Mouse (Mus musculus): ENCODE measurements at regions not wholly inside any gene's neighbourhood (a gene's known extent, or its start where the extent isn't known, plus 50 kb on each side); places are given as distances from the start of the nearest gene placed in this dataset.

DNA sequence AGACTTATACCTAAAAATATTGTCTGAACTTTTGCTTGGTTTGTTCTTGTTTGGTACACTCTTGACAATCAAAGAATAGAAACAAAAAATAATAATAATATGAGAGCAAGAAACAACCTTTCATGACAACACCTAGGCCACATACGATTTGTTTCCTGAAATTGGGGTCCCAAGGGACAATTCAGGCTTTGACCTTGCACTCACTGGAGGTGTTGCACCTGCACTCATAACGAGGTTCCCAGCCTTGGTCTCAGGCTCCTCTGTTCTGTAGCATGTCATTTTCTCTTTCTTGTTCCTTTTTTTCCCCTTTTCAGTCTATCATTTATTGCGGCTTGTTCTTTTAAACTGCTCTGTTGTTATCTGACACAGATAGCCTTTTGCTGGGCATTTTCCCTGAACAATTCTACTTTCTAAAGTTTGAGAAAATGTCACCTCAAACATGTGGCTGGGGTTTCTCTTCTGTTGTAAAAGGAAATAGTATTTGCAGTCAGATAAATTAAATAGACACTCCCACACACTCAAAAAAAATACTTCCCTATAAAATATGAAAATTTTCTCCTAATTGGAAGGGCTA lies 585.9 kb upstream of the B3galt2 start:
- 63% methylated on average over 3 of the region's 3 CpGs for WGBS
- Histone ChIP-seq H3K4me1 (ENCODE audit: control insufficient read depth, insufficient read depth, low read length) (no peaks in the 10 kb centered on the region), H3K27ac (ENCODE audit: low read length) (no peak overlapping the region), H3K9ac (ENCODE audit: low read length) (no peak overlapping the region), H3K9me3 (replicated peaks; ENCODE audit: control insufficient read depth, low read length) (no peaks in the 10 kb centered on the region), H3K27me3 (ENCODE audit: control insufficient read depth, insufficient read depth, low read length) (no peaks in the 10 kb centered on the region), H3K4me2 (ENCODE audit: low read depth, low read length) (no peak overlapping the region), H3K4me3 (ENCODE audit: low read length) (no peak overlapping the region), H3K36me3 (ENCODE audit: control insufficient read depth, insufficient read depth) (no peaks in the 10 kb centered on the region)
- ATAC-seq (replicated peaks; ENCODE audit: extremely low read depth, insufficient read depth, low FRiP score): no peak

DNA sequence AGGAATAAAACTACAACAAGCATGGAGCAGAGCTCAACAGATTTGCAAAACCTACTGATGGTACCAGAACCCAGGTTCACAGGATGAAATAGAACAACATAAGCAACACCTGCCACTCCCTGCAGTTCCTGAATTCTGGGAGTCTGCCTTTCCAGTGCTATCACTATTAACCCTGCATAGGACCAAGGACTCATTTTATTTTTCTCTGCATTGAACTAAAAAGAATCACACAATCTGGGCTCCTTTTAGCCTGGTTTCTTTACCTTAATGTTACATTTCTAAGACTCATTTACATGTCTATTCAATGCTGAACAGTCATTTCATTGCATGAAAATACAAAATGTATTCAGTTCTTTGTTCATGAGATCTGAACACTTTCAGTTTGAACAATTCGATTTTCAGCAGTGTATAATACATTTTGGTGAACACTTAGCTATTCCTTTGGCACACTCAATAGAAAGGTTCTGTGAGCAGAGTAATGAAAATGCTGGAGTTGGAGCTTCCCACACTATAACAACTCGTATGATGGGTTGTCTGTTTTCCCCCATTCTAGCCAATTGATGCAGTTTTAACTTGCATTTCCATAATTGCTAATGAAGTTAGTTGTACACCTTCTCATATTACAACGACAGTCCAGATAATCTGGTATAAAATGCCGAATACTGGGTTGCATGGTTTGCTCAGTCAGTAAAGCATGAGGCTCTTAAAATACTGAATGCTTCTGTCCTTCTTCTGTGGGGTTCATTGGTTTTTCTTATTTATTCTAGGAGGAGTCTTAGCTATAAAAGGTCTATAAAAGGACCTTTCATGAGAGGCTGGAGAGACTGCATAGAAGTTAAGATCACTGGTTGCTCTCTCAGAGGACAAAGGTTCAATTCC lies 579.5 kb upstream of the B3galt2 start:
- WGBS: 65% methylated on average over 4 of the region's 4 CpGs
- Histone ChIP-seq H3K9me3 (replicated peaks; ENCODE audit: control insufficient read depth, low read length) (no peaks in the 10 kb centered on the region), H3K4me1 (ENCODE audit: control insufficient read depth, insufficient read depth, low read length) (no peaks in the 10 kb centered on the region), H3K9ac (ENCODE audit: low read length) (no peak overlapping the region), H3K27ac (ENCODE audit: low read length) (no peak overlapping the region), H3K36me3 (ENCODE audit: control insufficient read depth, insufficient read depth) (no peaks in the 10 kb centered on the region), H3K4me3 (ENCODE audit: low read length) (no peak overlapping the region), H3K27me3 (ENCODE audit: control insufficient read depth, insufficient read depth, low read length) (no peaks in the 10 kb centered on the region), H3K4me2 (ENCODE audit: low read depth, low read length) (no peak overlapping the region)
- ATAC-seq (replicated peaks; ENCODE audit: extremely low read depth, insufficient read depth, low FRiP score): no peak

DNA sequence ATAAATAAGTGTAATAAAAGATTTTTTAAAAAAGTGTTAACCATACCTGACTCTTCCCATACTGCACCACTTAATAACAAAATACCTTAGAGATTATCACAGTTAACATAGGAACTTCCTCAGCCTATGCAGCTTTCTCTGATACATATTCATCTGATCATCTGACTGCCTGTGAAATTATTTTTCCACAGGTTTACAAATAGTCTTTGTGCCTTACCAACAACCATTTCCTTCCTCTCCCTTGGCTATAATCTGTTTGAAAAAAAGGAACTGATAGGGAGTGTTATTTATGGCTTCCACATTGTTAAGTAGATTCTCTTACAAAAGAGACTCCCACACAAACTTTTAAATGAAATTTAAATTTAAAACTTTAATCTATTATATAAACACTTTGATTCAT lies 575.0 kb upstream of the B3galt2 start:
- Histone ChIP-seq H3K4me2 (ENCODE audit: low read depth, low read length) (no peak overlapping the region), H3K36me3 (ENCODE audit: control insufficient read depth, insufficient read depth) (no peaks in the 10 kb centered on the region), H3K4me3 (ENCODE audit: low read length) (no peak overlapping the region), H3K9ac (ENCODE audit: low read length) (no peak overlapping the region), H3K27ac (ENCODE audit: low read length) (no peak overlapping the region), H3K9me3 (replicated peaks; ENCODE audit: control insufficient read depth, low read length) (no peaks in the 10 kb centered on the region), H3K4me1 (ENCODE audit: control insufficient read depth, insufficient read depth, low read length) (no peaks in the 10 kb centered on the region), H3K27me3 (ENCODE audit: control insufficient read depth, insufficient read depth, low read length) (no peaks in the 10 kb centered on the region)
- ATAC-seq (replicated peaks; ENCODE audit: extremely low read depth, insufficient read depth, low FRiP score): no peak

DNA sequence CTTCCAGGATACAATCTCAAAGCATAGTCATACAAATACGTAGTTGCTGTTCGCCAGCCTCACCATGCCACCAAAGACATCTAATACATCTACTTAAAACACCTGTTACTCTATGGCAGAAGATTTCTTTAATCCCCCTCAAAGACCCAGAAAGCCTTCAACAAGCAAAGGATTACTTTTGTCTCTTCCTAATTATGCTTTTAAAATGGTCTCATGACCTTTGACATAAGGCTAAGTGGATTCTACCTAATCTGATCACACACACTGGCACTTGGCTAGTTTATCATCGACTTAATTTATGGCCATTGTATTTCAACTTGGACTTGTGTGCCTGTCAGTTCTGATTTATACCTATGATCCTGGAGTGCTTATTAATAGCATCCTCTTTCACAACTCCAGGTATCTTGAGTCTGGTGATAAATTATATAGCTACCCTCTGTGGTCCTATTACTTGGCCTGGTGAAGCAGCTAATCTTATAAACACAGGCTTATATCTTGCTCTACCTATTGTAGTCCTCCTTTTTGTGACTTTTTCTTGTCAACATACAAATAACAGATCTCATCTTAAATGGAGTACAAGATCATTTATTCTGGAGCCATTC lies 568.6 kb upstream of the B3galt2 start:
- no peak for ATAC-seq (replicated peaks; ENCODE audit: extremely low read depth, insufficient read depth, low FRiP score)
- Histone ChIP-seq H3K9ac (ENCODE audit: low read length) (no peak overlapping the region), H3K27me3 (ENCODE audit: control insufficient read depth, insufficient read depth, low read length) (no peaks in the 10 kb centered on the region), H3K9me3 (replicated peaks; ENCODE audit: control insufficient read depth, low read length) (no peaks in the 10 kb centered on the region), H3K27ac (ENCODE audit: low read length) (no peak overlapping the region), H3K4me3 (ENCODE audit: low read length) (no peak overlapping the region), H3K4me1 (ENCODE audit: control insufficient read depth, insufficient read depth, low read length) (no peaks in the 10 kb centered on the region), H3K36me3 (ENCODE audit: control insufficient read depth, insufficient read depth) (no peaks in the 10 kb centered on the region), H3K4me2 (ENCODE audit: low read depth, low read length) (no peak overlapping the region)
- 85% methylated on average over 3 of the region's 3 CpGs for WGBS

DNA sequence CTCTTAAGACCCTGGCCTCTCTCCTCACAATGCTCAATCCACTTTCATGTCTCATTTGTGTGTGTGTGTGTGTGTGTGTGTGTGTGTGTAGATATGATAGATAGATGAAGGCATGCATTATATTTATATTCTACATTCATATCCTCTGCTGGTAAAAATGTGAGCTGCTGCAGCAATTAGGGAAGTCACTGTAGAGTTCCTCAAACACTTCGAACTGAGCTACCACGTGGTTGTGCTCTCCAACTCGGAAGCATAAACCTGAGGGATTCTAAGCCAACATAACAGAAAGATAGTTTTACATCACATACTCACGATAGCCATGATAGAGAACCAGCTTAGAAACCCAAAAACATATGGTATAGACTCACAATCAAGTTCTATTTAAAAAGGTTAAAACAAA lies 565.5 kb upstream of the B3galt2 start:
- H3K4me3 ChIP-seq (ENCODE audit: low read length): no peak overlapping the region
- H3K9ac ChIP-seq (ENCODE audit: low read length): no peak overlapping the region
- no peak for ATAC-seq (replicated peaks; ENCODE audit: extremely low read depth, insufficient read depth, low FRiP score)
- no peaks in the 10 kb centered on the region for H3K36me3 ChIP-seq (ENCODE audit: control insufficient read depth, insufficient read depth)
- no peak overlapping the region for H3K4me2 ChIP-seq (ENCODE audit: low read depth, low read length)
- H3K4me1 ChIP-seq (ENCODE audit: control insufficient read depth, insufficient read depth, low read length): no peaks in the 10 kb centered on the region
- 69% methylated on average over 4 of the region's 4 CpGs for WGBS
- no peaks in the 10 kb centered on the region for H3K9me3 ChIP-seq (replicated peaks; ENCODE audit: control insufficient read depth, low read length)
- H3K27me3 ChIP-seq (ENCODE audit: control insufficient read depth, insufficient read depth, low read length): no peaks in the 10 kb centered on the region
- no peak overlapping the region for H3K27ac ChIP-seq (ENCODE audit: low read length)

DNA sequence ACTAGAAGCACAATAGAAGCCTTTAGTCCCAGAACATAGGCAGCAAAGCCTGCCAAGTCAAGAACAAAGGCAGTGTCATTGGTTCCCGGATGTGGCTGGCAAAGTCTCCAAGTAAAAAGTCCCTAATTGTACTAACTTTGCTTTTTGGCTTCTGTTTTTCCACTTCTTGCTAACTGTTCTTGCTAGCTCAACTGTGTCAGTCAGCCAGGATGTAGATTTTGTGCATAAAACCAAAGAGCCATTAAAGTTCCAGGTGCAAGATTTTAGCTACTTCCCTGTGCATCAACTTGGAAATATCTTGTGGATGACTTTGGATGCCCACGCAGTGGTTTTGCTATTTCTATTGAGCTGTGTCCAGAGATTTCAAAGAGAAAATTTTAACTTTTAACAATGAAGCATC lies 560.0 kb upstream of the B3galt2 start:
- H3K27me3 ChIP-seq (ENCODE audit: control insufficient read depth, insufficient read depth, low read length): no peaks in the 10 kb centered on the region
- H3K9ac ChIP-seq (ENCODE audit: low read length): no peak overlapping the region
- no peaks in the 10 kb centered on the region for H3K4me1 ChIP-seq (ENCODE audit: control insufficient read depth, insufficient read depth, low read length)
- 87% methylated on average over 2 of the region's 2 CpGs for WGBS
- H3K9me3 ChIP-seq (replicated peaks; ENCODE audit: control insufficient read depth, low read length): no peaks in the 10 kb centered on the region
- H3K27ac ChIP-seq (ENCODE audit: low read length): no peak overlapping the region
- no peaks in the 10 kb centered on the region for H3K36me3 ChIP-seq (ENCODE audit: control insufficient read depth, insufficient read depth)
- no peak overlapping the region for H3K4me3 ChIP-seq (ENCODE audit: low read length)
- ATAC-seq (replicated peaks; ENCODE audit: extremely low read depth, insufficient read depth, low FRiP score): no peak
- no peak overlapping the region for H3K4me2 ChIP-seq (ENCODE audit: low read depth, low read length)

DNA sequence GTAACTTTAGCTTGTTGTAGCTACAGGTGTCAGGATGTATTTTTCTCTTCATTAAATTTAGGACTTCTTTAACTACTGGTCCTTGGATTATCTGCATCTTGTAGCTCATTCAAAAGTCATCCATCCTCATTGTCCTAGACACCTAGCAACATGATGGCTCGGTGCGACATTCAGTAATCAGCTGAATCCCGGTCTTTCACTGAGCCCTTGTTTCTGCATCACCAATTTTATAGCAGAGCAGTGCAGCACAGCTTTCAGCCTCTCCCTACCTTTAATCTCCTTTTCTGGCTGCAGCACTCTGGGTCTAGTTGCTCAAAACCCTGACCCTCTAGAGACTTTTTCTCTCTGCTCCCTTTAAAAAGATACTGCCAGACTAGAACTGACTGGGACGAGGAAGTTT lies 543.6 kb upstream of the B3galt2 start:
- WGBS: 78% methylated on average over 4 of the region's 4 CpGs
- H3K9me3 ChIP-seq (replicated peaks; ENCODE audit: control insufficient read depth, low read length): no peaks in the 10 kb centered on the region
- no peak overlapping the region for H3K4me2 ChIP-seq (ENCODE audit: low read depth, low read length)
- H3K27me3 ChIP-seq (ENCODE audit: control insufficient read depth, insufficient read depth, low read length): no peaks in the 10 kb centered on the region
- H3K27ac ChIP-seq (ENCODE audit: low read length): no peak overlapping the region
- no peaks in the 10 kb centered on the region for H3K4me1 ChIP-seq (ENCODE audit: control insufficient read depth, insufficient read depth, low read length)
- no peak for ATAC-seq (replicated peaks; ENCODE audit: extremely low read depth, insufficient read depth, low FRiP score)
- no peaks in the 10 kb centered on the region for H3K36me3 ChIP-seq (ENCODE audit: control insufficient read depth, insufficient read depth)
- no peak overlapping the region for H3K9ac ChIP-seq (ENCODE audit: low read length)
- H3K4me3 ChIP-seq (ENCODE audit: low read length): no peak overlapping the region

DNA sequence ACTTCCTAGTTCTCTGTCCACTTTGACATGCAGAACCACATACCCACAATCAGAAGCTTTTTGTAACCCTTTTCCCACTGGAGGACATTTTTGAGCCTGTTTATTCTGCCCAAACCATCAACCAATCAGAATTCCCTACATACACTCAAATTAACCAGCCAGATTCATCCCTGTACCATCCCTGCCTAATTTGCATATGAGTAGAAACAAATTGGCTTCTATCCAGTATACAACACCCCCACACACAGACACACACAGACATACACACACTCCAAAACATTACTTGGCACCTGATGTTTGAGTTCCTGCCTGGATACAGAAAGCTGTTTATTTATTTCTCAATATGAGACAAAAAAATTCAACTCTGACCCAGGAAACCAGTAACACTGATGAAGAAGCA lies 542.2 kb upstream of the B3galt2 start:
- H3K27me3 ChIP-seq (ENCODE audit: control insufficient read depth, insufficient read depth, low read length): no peaks in the 10 kb centered on the region
- no peak overlapping the region for H3K4me2 ChIP-seq (ENCODE audit: low read depth, low read length)
- no peak overlapping the region for H3K9ac ChIP-seq (ENCODE audit: low read length)
- no peaks in the 10 kb centered on the region for H3K36me3 ChIP-seq (ENCODE audit: control insufficient read depth, insufficient read depth)
- H3K4me1 ChIP-seq (ENCODE audit: control insufficient read depth, insufficient read depth, low read length): no peaks in the 10 kb centered on the region
- H3K27ac ChIP-seq (ENCODE audit: low read length): no peak overlapping the region
- no peak for ATAC-seq (replicated peaks; ENCODE audit: extremely low read depth, insufficient read depth, low FRiP score)
- H3K4me3 ChIP-seq (ENCODE audit: low read length): no peak overlapping the region
- no peaks in the 10 kb centered on the region for H3K9me3 ChIP-seq (replicated peaks; ENCODE audit: control insufficient read depth, low read length)

DNA sequence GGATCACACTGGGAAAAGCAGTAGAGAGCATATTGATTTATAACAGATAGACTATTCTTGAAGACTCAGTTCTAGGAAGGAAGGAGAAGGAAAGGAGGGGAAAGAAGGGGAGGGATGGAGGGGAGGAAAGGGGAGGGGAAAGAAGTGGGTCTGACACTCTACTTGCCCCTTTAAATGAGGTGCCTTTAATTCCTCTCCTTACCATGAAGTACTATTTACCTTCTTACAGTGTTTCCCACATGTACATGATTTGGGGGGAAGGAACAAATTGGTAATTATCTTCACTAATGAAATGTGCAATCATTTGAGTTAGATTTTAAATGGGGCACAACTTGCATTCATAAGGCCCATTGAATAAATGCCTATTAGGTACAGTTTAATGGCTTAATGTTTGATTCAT lies 518.3 kb upstream of the B3galt2 start:
- Histone ChIP-seq H3K4me3 (ENCODE audit: low read length) (no peak overlapping the region), H3K4me2 (ENCODE audit: low read depth, low read length) (no peak overlapping the region), H3K9ac (ENCODE audit: low read length) (no peak overlapping the region), H3K9me3 (replicated peaks; ENCODE audit: control insufficient read depth, low read length) (no peaks in the 10 kb centered on the region), H3K36me3 (ENCODE audit: control insufficient read depth, insufficient read depth) (no peaks in the 10 kb centered on the region), H3K27ac (ENCODE audit: low read length) (no peak overlapping the region), H3K27me3 (ENCODE audit: control insufficient read depth, insufficient read depth, low read length) (no peaks in the 10 kb centered on the region), H3K4me1 (ENCODE audit: control insufficient read depth, insufficient read depth, low read length) (no peaks in the 10 kb centered on the region)
- no peak for ATAC-seq (replicated peaks; ENCODE audit: extremely low read depth, insufficient read depth, low FRiP score)
